Mouse (Mus musculus): ENCODE results near the gene Nmb.

GRCm38 (mm10) chr7:80901541-80902274 lies 3.2 kb downstream of the Nmb start:
- TF ChIP-seq FLI1 (IDR thresholded peaks at IDR 0.05; ENCODE audit: low read length): no peak
- no peak for TF ChIP-seq GATA1 (IDR thresholded peaks at IDR 0.05; ENCODE audit: borderline replicate concordance, low read length)

Measured in megakaryocyte, embryonic 14.5 days (primary cell).